Comparison of ENCODE assay signal across 16 mouse cellular contexts in the genomic region with DNA sequence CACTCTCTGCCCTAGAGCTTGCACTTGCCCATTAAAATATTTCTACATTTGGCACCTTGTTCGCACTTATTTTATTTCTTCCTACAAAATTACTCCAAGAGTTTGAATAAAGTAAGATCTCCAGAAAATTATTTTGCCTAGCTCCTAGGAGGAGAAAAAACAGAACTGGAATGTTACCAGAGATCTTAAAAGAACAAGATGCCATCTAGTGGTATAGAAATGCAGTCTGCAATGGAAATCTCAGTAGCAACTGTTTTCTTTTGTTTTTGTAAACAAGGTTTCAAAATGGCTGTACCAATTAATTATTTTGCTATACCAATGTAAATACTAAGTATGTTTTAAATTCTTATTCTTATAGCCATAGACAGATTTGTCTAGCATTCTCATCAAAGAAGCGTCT. TPM values are rescaled to one million over a fixed set of nuclear protein-coding genes. Genes with fewer than 3 reads are reported as not detected.
DNase-seq lines count a peak whose midpoint lies in the region; ATAC-seq and TF ChIP-seq lines count a peak whose summit lies in the region.
"Had no signal": no experiment of that assay in that cellular context is flagged by ENCODE, and none has a peak within 500 bp of the region (broad histone marks: within the 10 kb centered on the region; RNA-seq: fewer than 3 reads in every experiment).

No protein-coding gene starts in this region.

- no peak overlapping the region for H3K27ac ChIP-seq in hindbrain, postnatal 0 days
- H3K27ac ChIP-seq in hindbrain, embryonic 13.5 days, result no peak overlapping the region
- no peak overlapping the region for H3K27ac ChIP-seq in midbrain, postnatal 0 days (ENCODE audit: low read depth, low read length)
- H3K27ac ChIP-seq in midbrain, embryonic 16.5 days (ENCODE audit: low read length), result no peak overlapping the region
- H3K27ac ChIP-seq: forebrain, embryonic 15.5 days; heart, embryonic 13.5 days; liver, embryonic 13.5 days; neural tube, embryonic 15.5 days had no signal

- no peaks in the 10 kb centered on the region for H3K27me3 ChIP-seq in hindbrain, postnatal 0 days (ENCODE audit: insufficient read depth, low read length)
- no peaks in the 10 kb centered on the region for H3K27me3 ChIP-seq in hindbrain, embryonic 13.5 days
- H3K27me3 ChIP-seq in midbrain, postnatal 0 days (ENCODE audit: insufficient read depth, low read length), result no peaks in the 10 kb centered on the region
- H3K27me3 ChIP-seq in midbrain, embryonic 16.5 days (ENCODE audit: control insufficient read depth, insufficient read depth, low read depth, low read length), result no peaks in the 10 kb centered on the region
- H3K27me3 ChIP-seq: forebrain, embryonic 15.5 days; heart, embryonic 13.5 days; liver, embryonic 13.5 days; neural tube, embryonic 15.5 days had no signal

- ATAC-seq in hindbrain, postnatal 0 days, result no peak
- ATAC-seq in hindbrain, embryonic 13.5 days (ENCODE audit: low FRiP score), result no peak
- ATAC-seq in midbrain, postnatal 0 days (ENCODE audit: low FRiP score), result no peak
- ATAC-seq in midbrain, embryonic 16.5 days, result no peak
- ATAC-seq: forebrain, embryonic 15.5 days; inflammation-experienced regulatory T-cells, adult 6 months had no signal

- no peaks in the 10 kb centered on the region for H3K4me1 ChIP-seq in hindbrain, postnatal 0 days (ENCODE audit: insufficient read depth, low read length)
- no peaks in the 10 kb centered on the region for H3K4me1 ChIP-seq in hindbrain, embryonic 13.5 days (replicated peaks)
- H3K4me1 ChIP-seq in midbrain, postnatal 0 days (ENCODE audit: insufficient read depth, low read length), result no peaks in the 10 kb centered on the region
- H3K4me1 ChIP-seq in midbrain, embryonic 16.5 days (ENCODE audit: control insufficient read depth, insufficient read depth, low read length), result no peaks in the 10 kb centered on the region
- H3K4me1 ChIP-seq: forebrain, embryonic 15.5 days; heart, embryonic 13.5 days; liver, embryonic 13.5 days; neural tube, embryonic 15.5 days had no signal

- H3K9ac ChIP-seq in hindbrain, postnatal 0 days (replicated peaks; ENCODE audit: low read length), result no peak overlapping the region
- H3K9ac ChIP-seq in hindbrain, embryonic 13.5 days, result no peak overlapping the region
- H3K9ac ChIP-seq in midbrain, postnatal 0 days (replicated peaks; ENCODE audit: low read length, poor library complexity, severe bottlenecking), result no peak overlapping the region
- H3K9ac ChIP-seq in midbrain, embryonic 16.5 days (ENCODE audit: low read depth, low read length), result no peak overlapping the region
- H3K9ac ChIP-seq: forebrain, embryonic 15.5 days; heart, embryonic 13.5 days; liver, embryonic 13.5 days; neural tube, embryonic 15.5 days had no signal

- no peaks in the 10 kb centered on the region for H3K36me3 ChIP-seq in hindbrain, postnatal 0 days (ENCODE audit: insufficient read depth, low read length)
- H3K36me3 ChIP-seq in hindbrain, embryonic 13.5 days, result no peaks in the 10 kb centered on the region
- no peaks in the 10 kb centered on the region for H3K36me3 ChIP-seq in midbrain, postnatal 0 days (ENCODE audit: insufficient read depth, low read length)
- H3K36me3 ChIP-seq in midbrain, embryonic 16.5 days (ENCODE audit: control insufficient read depth, insufficient read depth, low read length), result no peaks in the 10 kb centered on the region
- H3K36me3 ChIP-seq: forebrain, embryonic 15.5 days; heart, embryonic 13.5 days; liver, embryonic 13.5 days; neural tube, embryonic 15.5 days had no signal

- WGBS in hindbrain, postnatal 0 days, result 58% methylated on average over 2 of the region's 2 CpGs
- WGBS in hindbrain, embryonic 13.5 days, result 57% methylated on average over 2 of the region's 2 CpGs
- 64% methylated on average over 2 of the region's 2 CpGs for WGBS in midbrain, postnatal 0 days
- 70% methylated on average over 2 of the region's 2 CpGs for WGBS in midbrain, embryonic 16.5 days

- no peaks in the 10 kb centered on the region for H3K9me3 ChIP-seq in hindbrain, postnatal 0 days (ENCODE audit: low read length)
- no peaks in the 10 kb centered on the region for H3K9me3 ChIP-seq in hindbrain, embryonic 13.5 days
- no peaks in the 10 kb centered on the region for H3K9me3 ChIP-seq in midbrain, postnatal 0 days (ENCODE audit: low read length)
- H3K9me3 ChIP-seq in midbrain, embryonic 16.5 days (replicated peaks; ENCODE audit: control insufficient read depth, low read length, poor library complexity, severe bottlenecking), result no peaks in the 10 kb centered on the region
- H3K9me3 ChIP-seq: forebrain, embryonic 15.5 days; heart, embryonic 13.5 days; liver, embryonic 13.5 days; neural tube, embryonic 15.5 days had no signal

- DNase-seq in hindbrain, postnatal 0 days (ENCODE audit: low spot score), result peak; percentile 64
- peak; percentile 49 for DNase-seq in midbrain, postnatal 0 days (ENCODE audit: low spot score)
- peak; percentile 3 for DNase-seq in brain, embryonic 18.5 days (ENCODE audit: low read depth, low spot score)
- no peak for DNase-seq in urinary bladder, adult 18-20 months (ENCODE audit: low spot score in 2 of 2)
- DNase-seq in testis, postnatal 14 days (ENCODE audit: low spot score), result no peak
- DNase-seq: liver, embryonic 13.5 days had no signal

- H3K4me2 ChIP-seq in hindbrain, postnatal 0 days (ENCODE audit: low read depth, low read length), result no peak overlapping the region
- H3K4me2 ChIP-seq in hindbrain, embryonic 13.5 days, result no peak overlapping the region
- H3K4me2 ChIP-seq in midbrain, postnatal 0 days (ENCODE audit: low read depth, low read length, poor library complexity, severe bottlenecking), result no peak overlapping the region
- no peak overlapping the region for H3K4me2 ChIP-seq in midbrain, embryonic 16.5 days (ENCODE audit: low read length)
- H3K4me2 ChIP-seq: forebrain, embryonic 15.5 days; heart, embryonic 13.5 days; liver, embryonic 13.5 days; midbrain, embryonic 11.5 days; neural tube, embryonic 15.5 days had no signal

- peak; percentile 63 for TF ChIP-seq CTCF in hindbrain, postnatal 0 days (IDR thresholded peaks at IDR 0.05; ENCODE audit: low read depth)
- TF ChIP-seq CTCF in midbrain, postnatal 0 days (IDR thresholded peaks at IDR 0.05), result peak; percentile 72

- H3K4me3 ChIP-seq in hindbrain, postnatal 0 days (ENCODE audit: low read length), result no peak overlapping the region
- no peak overlapping the region for H3K4me3 ChIP-seq in hindbrain, embryonic 13.5 days
- no peak overlapping the region for H3K4me3 ChIP-seq in midbrain, postnatal 0 days (ENCODE audit: low read depth, low read length)
- no peak overlapping the region for H3K4me3 ChIP-seq in midbrain, embryonic 16.5 days (ENCODE audit: low read depth, low read length)
- H3K4me3 ChIP-seq: forebrain, embryonic 15.5 days; heart, embryonic 13.5 days; liver, embryonic 13.5 days; neural tube, embryonic 15.5 days had no signal

RNA-seq across cellular contexts. Expression of gene Olfr427, which starts 7.0 kb away (rescaled TPM):
- total RNA-seq in hindbrain, postnatal 0 days (2014; rRNA removed), result not detected in 2 replicates
- not detected in 2 replicates for polyA plus RNA-seq in hindbrain, postnatal 0 days (2015; fragmentation: Nextera tagmentation; extraction: Ambion mirVana)
- not detected in 2 replicates for polyA plus RNA-seq in hindbrain, embryonic 13.5 days (2015; fragmentation: Nextera tagmentation; extraction: Ambion mirVana)
- total RNA-seq in midbrain, postnatal 0 days (2014; rRNA removed), result not detected in 2 replicates
- not detected in 2 replicates for polyA plus RNA-seq in midbrain, postnatal 0 days (2015; fragmentation: Nextera tagmentation; extraction: Ambion mirVana)
- not detected in 2 replicates for polyA plus RNA-seq in midbrain, embryonic 16.5 days (2015; fragmentation: Nextera tagmentation; extraction: Ambion mirVana)
- total RNA-seq: layer of hippocampus, adult 8-10 months had no signal
- polyA plus RNA-seq: forebrain, embryonic 15.5 days; heart, embryonic 13.5 days; inflammation-experienced regulatory T-cells, adult 6 months; liver, embryonic 13.5 days; midbrain, embryonic 11.5 days; neural tube, embryonic 15.5 days; small intestine, adult 2 months; thymus, postnatal 0 days had no signal

RNA-seq across cellular contexts. Expression of gene Olfr231, which starts 17.2 kb away (rescaled TPM):
- not detected in 2 replicates for total RNA-seq in hindbrain, postnatal 0 days (2014; rRNA removed)
- not detected in 2 replicates for polyA plus RNA-seq in hindbrain, postnatal 0 days (2015; fragmentation: Nextera tagmentation; extraction: Ambion mirVana)
- polyA plus RNA-seq in hindbrain, embryonic 13.5 days (2015; fragmentation: Nextera tagmentation; extraction: Ambion mirVana), result not detected in 2 replicates
- not detected in 2 replicates for total RNA-seq in midbrain, postnatal 0 days (2014; rRNA removed)
- polyA plus RNA-seq in midbrain, postnatal 0 days (2015; fragmentation: Nextera tagmentation; extraction: Ambion mirVana), result not detected in 2 replicates
- polyA plus RNA-seq in midbrain, embryonic 16.5 days (2015; fragmentation: Nextera tagmentation; extraction: Ambion mirVana), result not detected in 2 replicates
- total RNA-seq: layer of hippocampus, adult 8-10 months had no signal
- polyA plus RNA-seq: forebrain, embryonic 15.5 days; heart, embryonic 13.5 days; inflammation-experienced regulatory T-cells, adult 6 months; liver, embryonic 13.5 days; midbrain, embryonic 11.5 days; neural tube, embryonic 15.5 days; small intestine, adult 2 months; thymus, postnatal 0 days had no signal

RNA-seq across cellular contexts. Expression of gene Olfr429, which starts 19.6 kb away (rescaled TPM):
- not detected in 2 replicates for total RNA-seq in hindbrain, postnatal 0 days (2014; rRNA removed)
- not detected in 2 replicates for polyA plus RNA-seq in hindbrain, postnatal 0 days (2015; fragmentation: Nextera tagmentation; extraction: Ambion mirVana)
- polyA plus RNA-seq in hindbrain, embryonic 13.5 days (2015; fragmentation: Nextera tagmentation; extraction: Ambion mirVana), result not detected in 2 replicates
- not detected in 2 replicates for total RNA-seq in midbrain, postnatal 0 days (2014; rRNA removed)
- polyA plus RNA-seq in midbrain, postnatal 0 days (2015; fragmentation: Nextera tagmentation; extraction: Ambion mirVana), result 0.10 TPM in 1 of 2 replicates, not detected in the other
- not detected in 2 replicates for polyA plus RNA-seq in midbrain, embryonic 16.5 days (2015; fragmentation: Nextera tagmentation; extraction: Ambion mirVana)
- total RNA-seq: layer of hippocampus, adult 8-10 months had no signal
- polyA plus RNA-seq: forebrain, embryonic 15.5 days; heart, embryonic 13.5 days; inflammation-experienced regulatory T-cells, adult 6 months; liver, embryonic 13.5 days; midbrain, embryonic 11.5 days; neural tube, embryonic 15.5 days; small intestine, adult 2 months; thymus, postnatal 0 days had no signal

RNA-seq across cellular contexts. Expression of gene Olfr424, which starts 27.6 kb away (rescaled TPM):
- total RNA-seq in hindbrain, postnatal 0 days (2014; rRNA removed), result not detected in 2 replicates
- polyA plus RNA-seq in hindbrain, postnatal 0 days (2015; fragmentation: Nextera tagmentation; extraction: Ambion mirVana), result not detected in 2 replicates
- not detected in 2 replicates for polyA plus RNA-seq in hindbrain, embryonic 13.5 days (2015; fragmentation: Nextera tagmentation; extraction: Ambion mirVana)
- total RNA-seq in midbrain, postnatal 0 days (2014; rRNA removed), result not detected in 2 replicates
- polyA plus RNA-seq in midbrain, postnatal 0 days (2015; fragmentation: Nextera tagmentation; extraction: Ambion mirVana), result not detected in 2 replicates
- polyA plus RNA-seq in midbrain, embryonic 16.5 days (2015; fragmentation: Nextera tagmentation; extraction: Ambion mirVana), result not detected in 2 replicates
- total RNA-seq: layer of hippocampus, adult 8-10 months had no signal
- polyA plus RNA-seq: forebrain, embryonic 15.5 days; heart, embryonic 13.5 days; inflammation-experienced regulatory T-cells, adult 6 months; liver, embryonic 13.5 days; midbrain, embryonic 11.5 days; neural tube, embryonic 15.5 days; small intestine, adult 2 months; thymus, postnatal 0 days had no signal

RNA-seq across cellular contexts. Expression of gene Olfr430, which starts 37.3 kb away (rescaled TPM):
- not detected in 2 replicates for total RNA-seq in hindbrain, postnatal 0 days (2014; rRNA removed)
- polyA plus RNA-seq in hindbrain, postnatal 0 days (2015; fragmentation: Nextera tagmentation; extraction: Ambion mirVana), result not detected in 2 replicates
- not detected in 2 replicates for polyA plus RNA-seq in hindbrain, embryonic 13.5 days (2015; fragmentation: Nextera tagmentation; extraction: Ambion mirVana)
- total RNA-seq in midbrain, postnatal 0 days (2014; rRNA removed), result not detected in 2 replicates
- polyA plus RNA-seq in midbrain, postnatal 0 days (2015; fragmentation: Nextera tagmentation; extraction: Ambion mirVana), result not detected in 2 replicates
- not detected in 2 replicates for polyA plus RNA-seq in midbrain, embryonic 16.5 days (2015; fragmentation: Nextera tagmentation; extraction: Ambion mirVana)
- total RNA-seq: layer of hippocampus, adult 8-10 months had no signal
- polyA plus RNA-seq: forebrain, embryonic 15.5 days; heart, embryonic 13.5 days; inflammation-experienced regulatory T-cells, adult 6 months; liver, embryonic 13.5 days; midbrain, embryonic 11.5 days; neural tube, embryonic 15.5 days; small intestine, adult 2 months; thymus, postnatal 0 days had no signal

Comparison
In these comparisons a context has a peak if more than half of its experiments do, and no peak if none do; other contexts are left out.
1. DNase-seq: peak in hindbrain, postnatal 0 days (single experiment), midbrain, postnatal 0 days (single experiment) and brain, embryonic 18.5 days (single experiment); none in urinary bladder, adult 18-20 months (0 of 2) and testis, postnatal 14 days (single experiment).